Mouse (Mus musculus) liver, embryonic 12.5 days (tissue): ENCODE data around the gene Mybbp1a. TPM values are rescaled to one million over a fixed set of nuclear protein-coding genes. Genes with fewer than 3 reads are reported as not detected.

Experiments
- ATAC-seq: fragments of 200-750 bp; cut with Nextera tagmentation; 2 replicates; pipeline ENCODE4 v1.8.0; 2017; ENCODE audit warnings: moderate number of reproducible peaks, mild to moderate bottlenecking, moderate library complexity
- H3K27ac ChIP-seq: fragments of 300-500 bp; sonication (generic); 2 replicates; pipeline ENCODE4 v1.5.1; 2016; ENCODE audit warnings: mild to moderate bottlenecking
- H3K27me3 ChIP-seq: fragments of 300-500 bp; sonication (generic); replicated peaks from 2 replicates; pipeline ENCODE4 v1.6.1; 2016; ENCODE audit warnings: mild to moderate bottlenecking, moderate library complexity
- H3K36me3 ChIP-seq: fragments of 300-500 bp; sonication (generic); 2 replicates; pipeline ENCODE4 v1.6.1; 2016; ENCODE audit warnings: mild to moderate bottlenecking, moderate library complexity
- H3K4me1 ChIP-seq: fragments of 300-500 bp; sonication (generic); 2 replicates; pipeline ENCODE4 v1.6.1; 2016
- H3K4me2 ChIP-seq: fragments of 300-500 bp; sonication (generic); 2 replicates; pipeline ENCODE4 v1.6.1; 2016; ENCODE audit warnings: mild to moderate bottlenecking, moderate library complexity
- H3K4me3 ChIP-seq: fragments of 300-500 bp; sonication (generic); 2 replicates; pipeline ENCODE4 v1.5.1; 2016; ENCODE audit warnings: mild to moderate bottlenecking, moderate library complexity
- H3K9ac ChIP-seq: fragments of 300-500 bp; sonication (generic); 2 replicates; pipeline ENCODE4 v1.6.1; 2016; ENCODE audit warnings: mild to moderate bottlenecking, moderate library complexity
- H3K9me3 ChIP-seq: fragments of 300-500 bp; sonication (generic); replicated peaks from 2 replicates; pipeline ENCODE4 v1.6.1; 2016; ENCODE audit warnings: mild to moderate bottlenecking, moderate library complexity
- WGBS: fragments of 180-500 bp; shearing (Covaris S2); methylation state at CpG from one replicate; pipeline ENCODE4 v1.1.7; 2016; ENCODE audit not compliant: insufficient replicate concordance; 5-methylcytosine and 5-hydroxymethylcytosine counted together
- polyA plus RNA-seq: library from polyadenylated mRNA; unstranded; fragments of >200 nt; fragmentation: Nextera tagmentation; extraction: Ambion mirVana; gene quantifications from 2 replicates; pipeline ENCODE4 v1.2.1, GENCODE M21; 2016

The Mybbp1a gene
- polyA plus RNA-seq: 174 and 192 TPM in 2 replicates

DNA sequence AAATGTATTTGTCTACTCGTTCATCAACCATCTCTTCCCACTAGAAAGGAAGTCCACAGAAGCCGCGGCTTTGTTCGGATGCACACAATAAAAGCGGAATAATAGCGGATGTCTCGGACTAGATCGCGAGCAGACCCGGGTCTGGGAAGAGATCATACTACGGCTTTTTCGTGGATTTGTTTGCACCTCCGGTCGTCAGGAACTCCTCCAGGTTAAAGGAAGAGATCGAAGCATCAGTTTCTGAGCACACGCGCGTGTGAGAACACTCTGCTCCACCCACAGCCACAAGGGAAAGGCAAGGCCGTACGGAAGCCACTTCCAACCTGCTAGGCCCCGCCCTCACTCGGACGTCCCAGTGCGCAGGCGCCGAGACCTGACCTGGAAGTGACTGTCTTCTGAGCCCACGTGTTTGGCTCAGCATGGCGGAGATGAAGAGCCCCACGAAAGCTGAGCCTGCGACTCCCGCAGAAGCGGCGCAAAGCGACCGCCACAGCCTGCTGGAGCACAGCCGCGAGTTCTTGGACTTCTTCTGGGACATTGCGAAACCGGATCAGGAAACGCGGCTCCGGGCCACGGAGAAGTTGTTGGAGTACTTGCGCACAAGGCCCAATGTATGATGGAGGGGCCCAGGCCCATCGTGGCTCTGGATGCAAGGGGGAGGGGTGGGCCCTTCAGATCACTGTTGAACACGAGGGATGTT is at the start of gene Mybbp1a:
TSS of gene Mybbp1a (plus strand) at position 391 of the 700 bp plus-strand sequence.
- H3K4me2 ChIP-seq: peak within 1 kb of the TSS; percentile 88
- ATAC-seq: peak; percentile 91
- H3K27ac ChIP-seq: peak within 1 kb of the TSS; percentile 72
- no peaks in the 10 kb centered on the region for H3K9me3 ChIP-seq
- WGBS: under 1% methylated on average over 46 of the region's 46 CpGs
- H3K36me3 ChIP-seq: peaks cover 40% of the 10 kb centered on the region
- H3K27me3 ChIP-seq: no peaks in the 10 kb centered on the region; the same call in 1 of the 2 replicates
- peak within 1 kb of the TSS; percentile 82 for H3K4me3 ChIP-seq
- peaks cover 38% of the 10 kb centered on the region for H3K4me1 ChIP-seq
- peak within 1 kb of the TSS; percentile 77 for H3K9ac ChIP-seq

- no peak overlapping the region for H3K9ac ChIP-seq
- H3K27ac ChIP-seq: no peak overlapping the region
- WGBS: 62% methylated on average over 3 of the region's 3 CpGs
Measured at GRCm38 (mm10) chr11:72393243-72393642, 47.9 kb upstream of the Mybbp1a start.

GRCm38 (mm10) chr11:72393669-72394068 is 47.5 kb upstream of the Mybbp1a start:
- Histone ChIP-seq H3K4me3 (no peak overlapping the region), H3K9me3 (no peaks in the 10 kb centered on the region), H3K27me3 (no peaks in the 10 kb centered on the region), H3K4me1 (no peaks in the 10 kb centered on the region), H3K9ac (no peak overlapping the region), H3K36me3 (no peaks in the 10 kb centered on the region), H3K4me2 (no peak overlapping the region), H3K27ac (no peak overlapping the region)
- no peak for ATAC-seq
- WGBS: 61% methylated on average over 5 of the region's 5 CpGs

More at GRCm38 (mm10) chr11:72393243-72393642, 47.9 kb upstream of the Mybbp1a start:
- no peaks in the 10 kb centered on the region for H3K27me3 ChIP-seq
- ATAC-seq: no peak
- no peaks in the 10 kb centered on the region for H3K36me3 ChIP-seq
- no peaks in the 10 kb centered on the region for H3K9me3 ChIP-seq
- no peak overlapping the region for H3K4me2 ChIP-seq
- H3K4me3 ChIP-seq: no peak overlapping the region
- H3K4me1 ChIP-seq: no peaks in the 10 kb centered on the region

DNA sequence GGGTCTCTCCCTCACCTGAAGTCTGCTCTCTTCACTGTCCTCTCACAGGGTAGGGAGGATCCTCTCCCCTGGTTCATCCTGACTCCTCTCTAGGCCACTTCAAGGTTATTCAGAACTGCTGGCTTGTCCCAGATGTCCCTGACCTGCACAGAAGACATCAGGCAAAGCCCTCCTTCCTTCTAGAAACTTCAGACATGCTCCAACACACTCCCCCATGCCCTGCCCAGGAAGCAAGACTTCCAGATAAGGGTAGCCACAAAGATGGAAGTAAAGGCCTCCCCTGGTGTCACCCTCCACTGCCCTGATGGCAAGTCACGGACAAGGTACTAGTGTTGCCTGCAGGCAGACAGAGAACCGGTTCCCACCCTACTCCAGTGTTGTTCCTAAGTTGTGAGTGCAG is 46.5 kb upstream of the Mybbp1a start:
- Histone ChIP-seq H3K4me1 (no peaks in the 10 kb centered on the region), H3K36me3 (peaks cover 4% of the 10 kb centered on the region), H3K27ac (no peak overlapping the region), H3K9me3 (no peaks in the 10 kb centered on the region), H3K4me3 (no peak overlapping the region), H3K4me2 (no peak overlapping the region), H3K27me3 (no peaks in the 10 kb centered on the region), H3K9ac (no peak overlapping the region)
- ATAC-seq: no peak
- 26% methylated on average over 2 of the region's 2 CpGs for whole genome bisulfite sequencing

- WGBS: 76% methylated on average over 6 of the region's 6 CpGs
- Histone ChIP-seq H3K4me2 (no peak overlapping the region), H3K27me3 (no peaks in the 10 kb centered on the region), H3K4me3 (no peak overlapping the region), H3K4me1 (no peaks in the 10 kb centered on the region), H3K27ac (no peak overlapping the region), H3K9ac (no peak overlapping the region), H3K36me3 (peaks cover 13% of the 10 kb centered on the region), H3K9me3 (no peaks in the 10 kb centered on the region)
- ATAC-seq: no peak
Measured at GRCm38 (mm10) chr11:72395652-72396051, 45.5 kb upstream of the Mybbp1a start.

DNA sequence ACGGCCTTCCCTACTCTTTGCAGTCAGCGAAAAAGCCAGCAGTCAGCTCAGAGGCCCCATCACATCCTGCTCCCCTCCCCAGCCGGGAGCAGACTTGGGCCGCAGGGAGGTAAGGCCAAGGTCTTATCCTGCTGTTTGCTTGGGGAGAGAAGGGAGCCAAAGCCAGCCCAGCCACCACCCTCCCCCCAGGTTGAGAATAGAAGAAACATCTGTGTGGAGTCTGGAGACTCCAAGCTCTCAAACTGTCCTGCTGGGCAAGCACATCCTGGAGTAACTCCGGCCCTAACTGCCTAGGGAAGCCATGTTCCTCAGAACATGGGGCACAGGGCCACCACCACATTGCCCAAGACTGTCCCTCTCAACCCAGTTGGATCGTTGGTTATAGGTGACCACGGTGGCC is 44.5 kb upstream of the Mybbp1a start:
- H3K27me3 ChIP-seq: no peaks in the 10 kb centered on the region
- ATAC-seq: no peak
- peaks cover 16% of the 10 kb centered on the region for H3K36me3 ChIP-seq
- 54% methylated on average over 7 of the region's 7 CpGs for WGBS
- no peak overlapping the region for H3K4me2 ChIP-seq
- H3K9ac ChIP-seq: no peak overlapping the region
- no peak overlapping the region for H3K27ac ChIP-seq
- H3K9me3 ChIP-seq: no peaks in the 10 kb centered on the region
- no peak overlapping the region for H3K4me3 ChIP-seq
- H3K4me1 ChIP-seq: no peaks in the 10 kb centered on the region

DNA sequence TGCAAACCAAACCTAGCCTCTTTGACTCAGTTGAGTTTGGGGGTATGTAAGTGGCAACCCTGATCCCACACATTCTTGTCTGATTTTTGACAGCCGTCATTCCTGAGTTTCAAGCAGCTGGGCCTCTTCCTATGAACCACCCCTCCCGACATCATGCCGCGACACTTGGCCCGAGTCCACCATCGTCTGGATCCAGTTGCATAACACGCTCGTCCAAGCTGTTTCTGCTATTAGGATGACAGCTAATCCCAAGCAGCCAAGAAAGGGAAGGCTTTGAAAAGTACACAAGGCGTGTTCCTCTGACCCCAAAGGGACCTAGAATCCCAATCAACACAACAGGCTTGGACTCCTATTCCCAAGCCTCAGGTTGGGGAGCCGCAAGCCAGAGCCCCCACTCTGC is 44.1 kb upstream of the Mybbp1a start:
- Histone ChIP-seq H3K27me3 (no peaks in the 10 kb centered on the region), H3K27ac (no peak overlapping the region), H3K4me3 (no peak overlapping the region), H3K9me3 (no peaks in the 10 kb centered on the region), H3K36me3 (peaks cover 16% of the 10 kb centered on the region), H3K9ac (no peak overlapping the region), H3K4me2 (no peak overlapping the region), H3K4me1 (no peaks in the 10 kb centered on the region)
- WGBS: 76% methylated on average over 10 of the region's 10 CpGs
- no peak for ATAC-seq

GRCm38 (mm10) chr11:72397811-72398525 is 43.2 kb upstream of the Mybbp1a start:
- peaks cover 16% of the 10 kb centered on the region for H3K36me3 ChIP-seq
- WGBS: 75% methylated on average over 8 of the region's 8 CpGs
- no peaks in the 10 kb centered on the region for H3K9me3 ChIP-seq
- no peaks in the 10 kb centered on the region for H3K4me1 ChIP-seq
- no peak overlapping the region for H3K9ac ChIP-seq
- no peak for ATAC-seq
- no peak overlapping the region for H3K4me3 ChIP-seq
- peaks cover under 1% of the 10 kb centered on the region; the same call in 1 of the 2 replicates for H3K27me3 ChIP-seq
- H3K27ac ChIP-seq: no peak overlapping the region
- no peak overlapping the region for H3K4me2 ChIP-seq

- Histone ChIP-seq H3K27me3 (peaks cover 19% of the 10 kb centered on the region), H3K36me3 (peaks cover 16% of the 10 kb centered on the region), H3K4me1 (0 out of 2 replicates have a peak, but pooled peaks cover 5% of the 10 kb centered on the region), H3K9ac (no peak overlapping the region), H3K4me2 (no peak overlapping the region), H3K27ac (no peak overlapping the region), H3K4me3 (no peak overlapping the region), H3K9me3 (no peaks in the 10 kb centered on the region)
- WGBS: 81% methylated on average over 12 of the region's 12 CpGs
- ATAC-seq: no peak
Measured at GRCm38 (mm10) chr11:72401068-72401467, 40.1 kb upstream of the Mybbp1a start.

DNA sequence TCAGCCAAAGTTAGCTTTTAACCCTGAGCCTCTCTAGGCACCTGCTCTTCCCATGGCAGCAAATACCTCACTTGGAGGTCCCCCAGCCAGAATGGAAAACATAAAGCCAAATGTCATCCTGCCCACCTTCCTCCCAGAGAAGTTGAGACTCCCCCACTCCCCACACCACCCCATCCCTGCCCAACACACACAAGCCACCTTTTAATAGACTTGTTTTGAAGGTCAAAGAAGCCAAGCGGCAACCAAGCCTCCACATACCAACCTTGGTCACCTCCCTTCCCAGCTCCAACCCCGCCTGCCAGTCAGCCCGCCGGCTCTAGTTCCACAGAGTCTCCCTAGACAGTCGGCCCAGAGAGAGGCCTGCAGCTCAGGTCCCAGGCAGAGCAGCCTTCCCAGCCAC is 39.1 kb upstream of the Mybbp1a start:
- H3K36me3 ChIP-seq: peaks cover 16% of the 10 kb centered on the region
- peaks cover 29% of the 10 kb centered on the region for H3K27me3 ChIP-seq
- no peak for ATAC-seq
- WGBS: 71% methylated on average over 5 of the region's 5 CpGs
- no peak overlapping the region for H3K9ac ChIP-seq
- H3K4me1 ChIP-seq: peaks cover 14% of the 10 kb centered on the region
- no peak overlapping the region for H3K4me2 ChIP-seq
- no peak overlapping the region for H3K27ac ChIP-seq
- no peaks in the 10 kb centered on the region for H3K9me3 ChIP-seq
- H3K4me3 ChIP-seq: no peak overlapping the region

- Histone ChIP-seq H3K4me2 (no peak overlapping the region), H3K36me3 (peaks cover 16% of the 10 kb centered on the region), H3K4me1 (peaks cover 24% of the 10 kb centered on the region), H3K9me3 (no peaks in the 10 kb centered on the region), H3K4me3 (no peak overlapping the region), H3K9ac (no peak overlapping the region), H3K27me3 (peaks cover 30% of the 10 kb centered on the region), H3K27ac (no peak overlapping the region)
- 69% methylated on average over 12 of the region's 12 CpGs for WGBS
- ATAC-seq: no peak
Measured at GRCm38 (mm10) chr11:72402969-72403368, 38.2 kb upstream of the Mybbp1a start.

- H3K4me2 ChIP-seq: no peak overlapping the region
- H3K4me3 ChIP-seq: no peak overlapping the region
- H3K36me3 ChIP-seq: 0 out of 2 replicates have a peak, but pooled peaks cover 4% of the 10 kb centered on the region
- no peaks in the 10 kb centered on the region for H3K9me3 ChIP-seq
- no peak overlapping the region for H3K27ac ChIP-seq
- peaks cover 47% of the 10 kb centered on the region for H3K27me3 ChIP-seq
- H3K9ac ChIP-seq: no peak overlapping the region
- peaks cover 38% of the 10 kb centered on the region for H3K4me1 ChIP-seq
- no peak for ATAC-seq
- WGBS: 65% methylated on average over 4 of the region's 4 CpGs
Measured at GRCm38 (mm10) chr11:72405532-72405931, 35.6 kb upstream of the Mybbp1a start.
